Mouse (Mus musculus): Measurements from ENCODE around the gene Tspan5.

- no peak for TF ChIP-seq CTCF (IDR thresholded peaks at IDR 0.05 in 2 of 3, conservative IDR thresholded peaks at IDR 0.05 in 1 of 3; ENCODE audit: control insufficient read depth in 1 of 3, insufficient read depth in 1 of 3, low read depth in 2 of 3, low read length in 3 of 3, poor library complexity in 1 of 3, severe bottlenecking in 1 of 3)
- no peak for TF ChIP-seq RCOR1 (IDR thresholded peaks at IDR 0.05; ENCODE audit: low read depth, low read length)
- no peak for TF ChIP-seq JUND (IDR thresholded peaks at IDR 0.05; ENCODE audit: low read depth, low read length)
- TF ChIP-seq TAL1 (IDR thresholded peaks at IDR 0.05; ENCODE audit: low read length), result no peak
- TF ChIP-seq ETS1 (IDR thresholded peaks at IDR 0.05; ENCODE audit: low read depth, low read length), result no peak
Observed at GRCm38 (mm10) chr3:138855387-138855786, 113.4 kb downstream of the Tspan5 start.

Data from MEL (cell line).